Mouse (Mus musculus) lung, postnatal 0 days (tissue): ENCODE measurements around the gene Adgrf1. TPM values are rescaled to one million over a fixed set of nuclear protein-coding genes. Genes with fewer than 3 reads are reported as not detected.

Experiments used
- ATAC-seq: fragments of 200-750 bp; cut with Nextera tagmentation; 2 replicates; pipeline ENCODE4 v1.8.0; 2017; ENCODE audit warnings: moderate library complexity
- DNase-seq: peaks from one replicate; pipeline ENCODE4 v3.0.0-alpha.2; 2016; ENCODE audit warnings: low spot score
- H3K27ac ChIP-seq: fragments of 300-500 bp; sonication (generic); 2 replicates; pipeline ENCODE4 v1.5.1; 2014; ENCODE audit warnings: antibody characterized with exemption, mild to moderate bottlenecking, low read length, mixed read lengths
- H3K27me3 ChIP-seq: fragments of 300-500 bp; sonication (generic); replicated peaks from 2 replicates; pipeline ENCODE4 v1.6.1; 2014; ENCODE audit warnings: low read length, mixed read lengths; ENCODE audit not compliant: insufficient read depth
- H3K36me3 ChIP-seq: fragments of 300-500 bp; sonication (generic); 2 replicates; pipeline ENCODE4 v1.6.1; 2014; ENCODE audit warnings: low read length, mixed read lengths; ENCODE audit not compliant: insufficient read depth
- H3K4me1 ChIP-seq: fragments of 300-500 bp; sonication (generic); 2 replicates; pipeline ENCODE4 v1.6.1; 2014; ENCODE audit warnings: antibody characterized with exemption, low read depth, low read length, mixed read lengths; ENCODE audit not compliant: insufficient read depth
- H3K4me2 ChIP-seq: fragments of 300-500 bp; sonication (generic); replicated peaks from 2 replicates; pipeline ENCODE4 v1.6.1; 2014; ENCODE audit warnings: low read depth, mild to moderate bottlenecking, low read length, moderate library complexity, mixed read lengths
- H3K4me3 ChIP-seq: fragments of 300-500 bp; sonication (generic); 2 replicates; pipeline ENCODE4 v1.5.1; 2014; ENCODE audit warnings: low read depth, low read length
- H3K9ac ChIP-seq: fragments of 300-500 bp; sonication (generic); replicated peaks from 2 replicates; pipeline ENCODE4 v1.6.1; 2014; ENCODE audit warnings: low read depth, mild to moderate bottlenecking
- H3K9me3 ChIP-seq: fragments of 300-500 bp; sonication (generic); 2 replicates; pipeline ENCODE4 v1.6.1; 2016; ENCODE audit warnings: low read length, mixed read lengths
- CTCF ChIP-seq: IDR thresholded peaks from 2 replicates; pipeline ENCODE4 v1.5.1; 2016; ENCODE audit warnings: antibody characterized with exemption, mild to moderate bottlenecking
- EP300 ChIP-seq: IDR thresholded peaks from 2 replicates; pipeline ENCODE4 v1.6.1; 2016; ENCODE audit warnings: antibody characterized with exemption, mild to moderate bottlenecking, control low read depth
- WGBS: fragments of 180-500 bp; shearing (Covaris S2); extraction: QIAGEN DNeasy Blood & Tissue Kit; methylation state at CpG from one replicate; pipeline ENCODE4 v1.1.7; 2014; 5-methylcytosine and 5-hydroxymethylcytosine counted together
- polyA plus RNA-seq: library from polyadenylated mRNA; unstranded; fragments of >200 nt; fragmentation: Nextera tagmentation; extraction: Ambion mirVana; gene quantifications from 2 replicates; pipeline ENCODE4 v1.2.1, GENCODE M21; 2015

Gene Adgrf1
- polyA plus RNA-seq, 1 experiment from 2014 or later, result not detected

GRCm38 (mm10) chr17:43251249-43252125, 18.6 kb upstream of the Adgrf1 start:
- 29% methylated on average over 5 of the region's 5 CpGs for WGBS
- Histone ChIP-seq H3K4me1 (no peaks in the 10 kb centered on the region), H3K27ac (no peak overlapping the region), H3K27me3 (no peaks in the 10 kb centered on the region), H3K4me3 (no peak overlapping the region), H3K4me2 (no peak overlapping the region), H3K9ac (no peak overlapping the region), H3K36me3 (no peaks in the 10 kb centered on the region), H3K9me3 (no peaks in the 10 kb centered on the region)
- DNase-seq (no peak), ATAC-seq (no peak; the same call in 1 of the 2 replicates)
- TF ChIP-seq CTCF (no peak), EP300 (no peak)

GRCm38 (mm10) chr17:43252846-43253245, 17.3 kb upstream of the Adgrf1 start:
- TF ChIP-seq CTCF, result no peak
- TF ChIP-seq EP300, result no peak
- H3K4me1 ChIP-seq, result no peaks in the 10 kb centered on the region
- H3K27me3 ChIP-seq, result no peaks in the 10 kb centered on the region
- no peak overlapping the region for H3K27ac ChIP-seq
- H3K4me2 ChIP-seq, result no peak overlapping the region
- H3K9me3 ChIP-seq, result no peaks in the 10 kb centered on the region
- H3K9ac ChIP-seq, result no peak overlapping the region
- ATAC-seq (no peak), DNase-seq (no peak)
- H3K36me3 ChIP-seq, result no peaks in the 10 kb centered on the region
- no peak overlapping the region for H3K4me3 ChIP-seq
- 85% methylated on average over 11 of the region's 11 CpGs for WGBS

- Histone ChIP-seq H3K36me3 (no peaks in the 10 kb centered on the region), H3K9ac (no peak overlapping the region), H3K4me1 (no peaks in the 10 kb centered on the region), H3K4me2 (no peak overlapping the region), H3K27me3 (no peaks in the 10 kb centered on the region), H3K4me3 (no peak overlapping the region), H3K9me3 (no peaks in the 10 kb centered on the region), H3K27ac (no peak overlapping the region)
- 27% methylated on average over 3 of the region's 3 CpGs for WGBS
- ATAC-seq (no peak), DNase-seq (no peak)
- TF ChIP-seq CTCF (no peak), EP300 (no peak)
These were observed 15.9 kb upstream of the Adgrf1 start for GRCm38 (mm10) chr17:43254261-43254660.

GRCm38 (mm10) chr17:43256536-43257135, 13.5 kb upstream of the Adgrf1 start:
- Histone ChIP-seq H3K4me2 (no peak overlapping the region), H3K9ac (no peak overlapping the region), H3K4me3 (no peak overlapping the region), H3K27me3 (no peaks in the 10 kb centered on the region), H3K27ac (no peak overlapping the region), H3K36me3 (no peaks in the 10 kb centered on the region), H3K4me1 (no peaks in the 10 kb centered on the region), H3K9me3 (no peaks in the 10 kb centered on the region)
- ATAC-seq (no peak), DNase-seq (no peak)
- TF ChIP-seq EP300, result no peak
- TF ChIP-seq CTCF, result no peak
- 66% methylated on average over 12 of the region's 12 CpGs for WGBS

GRCm38 (mm10) chr17:43257699-43258098, 12.4 kb upstream of the Adgrf1 start:
- H3K4me3 ChIP-seq, result no peak overlapping the region
- 80% methylated on average over 1 of the region's 1 CpGs for WGBS
- H3K9ac ChIP-seq, result no peak overlapping the region
- H3K4me2 ChIP-seq, result no peak overlapping the region
- DNase-seq, result no peak
- 0 out of 2 replicates have a peak, but pooled peaks cover 6% of the 10 kb centered on the region for H3K9me3 ChIP-seq
- no peak overlapping the region for H3K27ac ChIP-seq
- no peaks in the 10 kb centered on the region for H3K36me3 ChIP-seq
- H3K4me1 ChIP-seq, result no peaks in the 10 kb centered on the region
- H3K27me3 ChIP-seq, result no peaks in the 10 kb centered on the region
- TF ChIP-seq EP300 (no peak), CTCF (no peak)
- ATAC-seq, result no peak

GRCm38 (mm10) chr17:43261937-43262336, 8.2 kb upstream of the Adgrf1 start:
- no peak for TF ChIP-seq EP300
- no peak for TF ChIP-seq CTCF
- H3K4me2 ChIP-seq, result no peak overlapping the region
- H3K9ac ChIP-seq, result no peak overlapping the region
- no peak overlapping the region for H3K4me3 ChIP-seq
- H3K27me3 ChIP-seq, result no peaks in the 10 kb centered on the region
- H3K4me1 ChIP-seq, result no peaks in the 10 kb centered on the region
- H3K36me3 ChIP-seq, result no peaks in the 10 kb centered on the region
- H3K9me3 ChIP-seq, result 0 out of 2 replicates have a peak, but pooled peaks cover 6% of the 10 kb centered on the region
- ATAC-seq (no peak), DNase-seq (no peak)
- no peak overlapping the region for H3K27ac ChIP-seq
- WGBS, result 91% methylated on average over 5 of the region's 5 CpGs
